Mouse (Mus musculus) stomach, postnatal 0 days (tissue): ENCODE measurements at regions not wholly inside any gene's neighbourhood (a gene's known extent, or its start where the extent isn't known, plus 50 kb on each side); places are given as distances from the start of the nearest gene placed in this dataset.

ENCODE experiments used
- CTCF ChIP-seq: IDR thresholded peaks from 2 replicates; pipeline ENCODE4 v1.5.1; 2016; ENCODE audit warnings: antibody characterized with exemption, low read depth, mild to moderate bottlenecking, moderate library complexity
- EP300 ChIP-seq: optimal IDR thresholded peaks from 2 replicates; pipeline ENCODE3; 2016; ENCODE audit warnings: antibody characterized with exemption

GRCm38 (mm10) chr16:78170627-78171605 lies 130.4 kb upstream of the Cxadr start:
- TF ChIP-seq CTCF = no peak
- TF ChIP-seq EP300 = no peak
